Mouse (Mus musculus): ENCODE data around the gene Tmod4.
"Not testable (repeated sequence)": the region's sequence is repeated elsewhere in the genome, so short reads cannot be mapped to it uniquely, and the experiment has no call there.

Gene Tmod4

GRCm38 (mm10) chr3:95124246-95124645, at the start of gene Tmod4:
TSS of gene Tmod4 (plus strand) at chr3:95124476.
- no peak for DNase-seq (ENCODE audit: low spot score)

DNA sequence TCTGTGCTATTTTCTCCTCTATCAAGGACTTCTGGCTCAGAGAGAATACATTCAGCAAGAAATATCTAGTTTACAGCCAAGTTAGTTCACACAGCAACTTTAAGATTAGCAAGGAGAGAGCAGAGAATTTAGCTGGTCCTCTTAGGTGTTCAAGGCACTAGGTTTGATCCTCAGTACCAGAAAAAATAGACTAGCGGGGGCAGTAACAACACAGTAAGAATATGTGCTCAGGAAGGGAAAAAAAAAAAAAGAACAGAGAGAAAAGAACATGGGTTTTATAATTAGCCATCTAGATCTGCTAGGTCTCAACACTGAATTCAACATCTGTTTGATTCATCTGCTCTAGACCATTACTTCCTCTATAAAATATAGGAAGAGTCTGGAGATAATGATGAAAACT, 36.2 kb upstream of the Tmod4 start:
- DNase-seq (ENCODE audit: low spot score), result no peak

GRCm38 (mm10) chr3:95100854-95101253, 23.4 kb upstream of the Tmod4 start:
- no peak for DNase-seq (ENCODE audit: low spot score)

GRCm38 (mm10) chr3:95105121-95105520, 19.2 kb upstream of the Tmod4 start:
- DNase-seq (ENCODE audit: low spot score), result no peak

- no peak for DNase-seq (ENCODE audit: low spot score)
These were observed 18.5 kb upstream of the Tmod4 start for GRCm38 (mm10) chr3:95105586-95106337.

GRCm38 (mm10) chr3:95106338-95107117, 17.7 kb upstream of the Tmod4 start, which contains the start of gene Pip5k1a:
TSS of gene Pip5k1a (minus strand) at chr3:95106930.
- peak; percentile 94 for DNase-seq (ENCODE audit: low spot score)

GRCm38 (mm10) chr3:95107308-95107707, 17.0 kb upstream of the Tmod4 start:
- DNase-seq (ENCODE audit: low spot score), result not testable (repeated sequence)

- no peak for DNase-seq (ENCODE audit: low spot score)
These were observed 16.4 kb upstream of the Tmod4 start for GRCm38 (mm10) chr3:95107898-95108297.

DNA sequence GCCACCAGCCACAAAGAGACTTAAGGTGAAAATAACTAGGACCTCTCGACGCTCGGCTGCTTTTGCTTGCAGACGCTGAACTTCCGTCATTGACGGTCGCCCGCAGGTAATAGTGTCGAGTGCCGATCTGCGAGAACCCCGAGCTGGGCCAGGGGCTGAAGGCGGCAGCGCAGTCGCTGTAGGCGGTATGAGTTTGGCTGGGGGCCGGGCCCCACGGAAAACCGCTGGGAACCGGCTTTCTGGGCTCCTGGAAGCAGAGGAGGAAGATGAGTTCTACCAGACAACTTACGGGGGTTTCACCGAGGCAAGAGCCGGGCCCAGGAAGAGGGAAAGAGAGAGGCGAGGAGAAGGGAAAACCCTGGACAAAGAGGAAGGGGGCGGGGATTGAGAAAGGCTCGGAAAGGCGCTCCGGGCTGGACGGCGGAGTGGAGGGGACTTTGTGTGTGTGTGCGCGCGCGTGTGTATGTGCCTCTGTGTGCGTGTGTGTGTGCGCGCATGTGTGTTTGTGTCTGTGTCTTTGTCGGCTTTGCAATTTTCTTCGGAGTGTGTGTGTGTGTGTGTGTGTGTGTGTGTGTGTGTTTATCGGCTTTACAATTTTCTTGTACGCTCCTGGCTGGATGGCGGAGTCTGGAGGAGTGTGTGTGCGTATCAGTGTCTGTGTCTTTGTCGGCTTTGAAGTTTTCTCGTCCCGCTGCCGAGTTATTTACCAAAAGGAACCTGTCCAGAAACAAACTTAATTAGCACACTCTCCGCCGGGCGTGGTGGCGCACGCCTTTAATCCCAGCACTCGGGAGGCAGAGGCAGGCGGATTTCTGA, 13.2 kb upstream of the Tmod4 start, which contains the start of gene Vps72:
TSS of gene Vps72 (plus strand) at position 112 of the 816 bp plus-strand sequence.
- DNase-seq (ENCODE audit: low spot score), result peak; percentile 88

- DNase-seq (ENCODE audit: low spot score), result no peak
These were observed 11.5 kb upstream of the Tmod4 start for GRCm38 (mm10) chr3:95112760-95113159.

- DNase-seq (ENCODE audit: low spot score), result no peak
These were observed 6.5 kb upstream of the Tmod4 start for GRCm38 (mm10) chr3:95117751-95118150.

GRCm38 (mm10) chr3:95121580-95121979, 2.7 kb upstream of the Tmod4 start:
- DNase-seq (ENCODE audit: low spot score), result no peak

GRCm38 (mm10) chr3:95124972-95125371, 696 bp downstream of the Tmod4 start:
- DNase-seq (ENCODE audit: low spot score), result peak; percentile 54

- no peak for DNase-seq (ENCODE audit: low spot score)
These were observed 5.0 kb downstream of the Tmod4 start for GRCm38 (mm10) chr3:95129226-95129651.

- DNase-seq (ENCODE audit: low spot score), result no peak
These were observed 5.8 kb downstream of the Tmod4 start for GRCm38 (mm10) chr3:95130081-95130480.

DNA sequence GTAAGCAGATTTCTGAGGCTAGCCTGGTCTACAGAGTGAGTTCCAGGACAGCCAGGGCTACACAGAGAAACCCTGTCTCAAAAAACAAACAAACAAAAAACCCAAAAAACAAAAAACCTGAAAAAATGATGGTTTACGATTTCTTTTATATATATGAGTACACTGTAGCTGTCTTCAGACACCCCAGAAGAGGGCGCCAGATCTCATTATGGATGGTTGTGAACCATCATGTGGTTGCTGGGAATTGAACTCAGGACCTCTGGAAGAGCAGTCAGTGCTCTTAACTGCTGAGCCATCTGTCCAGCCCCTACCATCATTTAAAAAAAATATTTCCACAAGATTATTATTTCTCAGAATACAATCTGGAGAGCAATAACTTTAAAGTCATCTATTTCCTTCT, 8.1 kb downstream of the Tmod4 start:
- not testable (repeated sequence) for DNase-seq (ENCODE audit: low spot score)

- no peak for DNase-seq (ENCODE audit: low spot score)
These were observed 8.9 kb downstream of the Tmod4 start for GRCm38 (mm10) chr3:95133176-95133575.

DNA sequence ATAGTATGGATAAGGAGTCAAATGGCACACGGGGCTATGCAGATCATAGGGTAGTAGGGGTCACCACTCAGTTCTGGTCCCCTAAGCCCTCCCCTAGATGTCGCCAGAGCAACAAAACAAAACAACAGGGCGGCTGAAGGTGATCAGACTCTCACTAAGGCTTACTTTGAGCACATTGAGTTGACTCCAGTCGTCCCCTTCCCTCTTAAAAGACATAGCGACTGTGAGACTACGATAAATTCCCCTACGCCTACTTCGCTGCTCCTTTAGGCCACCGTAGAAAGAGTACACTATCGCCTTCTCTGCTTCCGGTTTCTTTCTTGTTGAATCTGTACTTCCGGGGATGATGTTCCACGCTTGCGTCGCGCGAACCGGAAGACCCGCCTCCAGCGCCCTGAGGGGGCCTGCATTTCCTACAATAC, 9.4 kb downstream of the Tmod4 start, which contains the start of the genes Scnm1 and Lysmd1:
TSS of gene Scnm1 (minus strand) at position 332 of the 422 bp plus-strand sequence.
TSS of gene Lysmd1 (plus strand) at position 409 of the 422 bp plus-strand sequence.
- DNase-seq (ENCODE audit: low spot score), result peak; percentile 87

- not testable (repeated sequence) for DNase-seq (ENCODE audit: low spot score)
These were observed 9.9 kb downstream of the Tmod4 start for GRCm38 (mm10) chr3:95134133-95134532.

DNA sequence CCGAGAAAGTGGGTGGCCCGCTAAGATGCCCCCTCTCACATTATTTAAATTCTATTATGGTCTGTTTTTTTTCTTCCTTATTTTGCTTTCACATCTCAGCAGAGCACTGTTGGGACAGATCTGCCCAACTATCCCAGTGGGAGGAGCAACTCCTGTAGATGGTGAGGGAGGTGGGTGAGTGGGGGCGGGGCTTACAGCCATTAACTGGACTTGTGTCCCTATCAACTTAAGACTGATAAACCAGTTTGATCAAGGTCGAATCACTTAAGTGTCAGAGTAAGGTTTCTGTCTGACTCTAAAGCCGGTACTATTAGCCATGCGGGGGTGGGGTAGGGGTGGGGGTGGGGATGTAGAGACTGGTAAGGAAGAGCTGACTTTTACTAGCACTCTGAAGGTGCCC, 10.7 kb downstream of the Tmod4 start:
- DNase-seq (ENCODE audit: low spot score), result peak; percentile 71

GRCm38 (mm10) chr3:95135433-95136052, 11.3 kb downstream of the Tmod4 start:
- no peak for DNase-seq (ENCODE audit: low spot score)

Measured in ovary, postnatal 36 days (tissue).